Mouse (Mus musculus) retina, embryonic 14.5 days (tissue): ENCODE measurements at regions not wholly inside any gene's neighbourhood (a gene's known extent, or its start where the extent isn't known, plus 50 kb on each side); places are given as distances from the start of the nearest gene placed in this dataset.
A peak's percentile ranks its signal among the peaks of the same experiment; 100 is the strongest.

Experiments
- DNase-seq: peaks from one replicate; pipeline ENCODE4 v3.0.0-alpha.2; 2015; ENCODE audit warnings: low spot score

DNA sequence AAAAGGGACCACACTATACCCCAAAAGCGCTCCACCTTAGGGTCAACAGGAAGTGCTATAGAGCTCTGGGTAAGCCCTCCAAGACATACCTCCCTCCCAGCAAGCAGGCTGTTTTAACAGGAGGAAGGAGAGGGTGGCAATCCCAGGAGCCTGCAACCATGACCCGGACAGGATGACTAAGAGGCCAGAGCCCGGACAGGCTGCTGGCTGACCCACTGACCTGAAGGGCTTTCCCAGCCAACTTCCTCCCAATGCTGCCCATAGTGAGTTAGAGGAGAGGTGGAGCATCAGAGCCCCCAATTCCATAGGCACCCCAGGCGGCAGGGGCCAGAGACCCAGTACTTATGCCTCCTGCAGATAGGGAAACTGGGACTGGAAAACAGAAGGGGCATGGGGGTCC lies 136.3 kb downstream of the Utp6 start:
- no peak for DNase-seq

DNA sequence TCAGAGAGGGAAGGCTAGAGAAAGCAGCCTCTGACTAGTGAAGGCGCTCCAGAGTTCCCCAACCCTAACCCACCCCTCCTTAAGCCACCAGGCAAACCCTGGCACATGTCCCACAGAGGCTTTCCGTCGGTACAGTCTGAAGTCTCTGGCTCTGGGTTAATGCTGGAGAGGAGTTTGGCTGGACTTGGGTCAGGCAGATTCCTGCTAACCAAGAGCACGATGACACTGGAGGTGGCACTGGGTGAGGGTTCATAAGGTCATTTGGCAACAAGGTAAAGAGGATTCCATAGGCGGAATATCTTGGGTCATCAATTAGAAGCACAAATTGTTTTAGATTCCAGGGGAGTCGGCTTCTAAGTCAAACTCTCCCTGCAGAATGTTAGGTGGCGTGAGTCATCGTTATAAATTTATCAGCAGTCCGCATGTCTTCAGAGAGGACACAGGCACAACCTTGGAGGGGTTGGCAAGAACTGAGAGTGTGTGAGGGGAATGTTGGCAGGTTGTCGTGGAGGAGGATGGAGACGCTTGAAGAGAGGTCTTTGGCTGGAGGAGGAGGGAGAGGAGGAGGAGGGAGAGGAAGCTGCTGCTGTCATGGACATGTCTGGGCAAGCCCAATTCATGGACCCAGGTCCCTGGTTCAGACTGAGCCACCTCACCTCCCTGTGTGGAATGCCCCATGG lies 138.4 kb downstream of the Utp6 start:
- no peak for DNase-seq

DNA sequence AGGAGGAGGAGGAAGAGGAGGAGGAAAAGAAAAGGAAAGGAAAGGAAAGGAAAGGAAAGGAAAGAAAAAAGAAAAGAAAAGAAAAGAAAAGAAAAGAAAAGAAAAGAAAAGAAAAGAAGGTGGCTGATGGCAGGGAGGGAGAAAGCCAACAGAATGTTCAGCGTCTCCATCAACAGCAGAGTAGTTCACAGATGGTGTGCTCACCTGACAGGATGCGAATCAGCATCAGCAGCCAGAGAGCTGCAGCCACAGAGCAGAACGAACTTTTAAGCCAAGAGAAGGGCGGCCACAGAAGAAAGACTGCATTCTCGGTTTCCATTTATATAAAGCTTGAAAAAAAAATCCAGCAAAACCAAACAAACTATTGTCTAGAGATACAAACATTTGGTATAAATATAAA lies 140.2 kb downstream of the Utp6 start:
- DNase-seq, result no peak

DNA sequence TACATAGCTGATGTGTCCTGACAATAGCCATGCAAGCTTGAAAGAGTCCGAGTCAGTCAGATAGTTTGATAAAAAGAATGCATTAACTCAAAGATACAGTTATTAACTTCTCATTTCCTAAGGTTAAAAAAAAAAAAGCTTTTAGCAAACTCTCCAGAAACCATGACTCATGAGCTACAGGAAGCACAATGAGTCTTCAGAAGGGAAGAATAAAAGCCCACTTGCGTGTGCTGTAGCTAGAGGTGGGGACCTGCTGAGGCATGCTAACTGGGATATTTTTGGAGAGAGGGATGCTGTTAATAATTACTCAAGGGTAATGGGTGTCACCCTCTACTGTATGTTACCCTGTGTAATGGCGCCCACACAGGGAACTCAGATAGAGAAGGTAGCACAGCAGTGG lies 147.0 kb downstream of the Utp6 start:
- DNase-seq, result no peak

DNA sequence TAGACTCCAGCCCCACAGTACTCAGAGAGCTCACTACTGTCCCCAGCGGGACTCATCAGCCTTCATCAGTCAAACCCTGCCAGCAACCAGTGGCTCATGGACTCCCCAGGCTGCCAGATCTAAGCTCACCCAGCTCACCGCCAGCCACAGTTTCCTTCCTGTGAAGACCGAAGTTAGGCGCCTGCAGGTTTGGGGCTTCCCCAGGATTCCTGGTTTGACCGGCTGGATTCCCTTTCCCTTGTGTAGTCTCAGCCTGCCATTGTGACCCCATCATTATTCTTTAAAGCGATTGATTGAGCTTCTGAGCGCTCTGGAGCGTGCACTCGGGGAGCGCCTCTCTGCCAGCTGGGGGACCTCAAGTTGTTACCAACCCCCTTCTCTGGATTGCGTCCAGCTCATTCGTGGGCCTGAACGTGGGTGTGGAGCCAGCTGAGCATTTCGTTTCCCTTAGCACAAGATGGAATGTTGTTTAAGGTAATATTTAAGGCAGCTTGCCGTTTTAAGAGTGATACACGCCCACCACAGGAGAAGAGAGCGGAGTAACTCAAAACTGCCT lies 155.2 kb downstream of the Utp6 start:
- DNase-seq, result peak; percentile 25

DNA sequence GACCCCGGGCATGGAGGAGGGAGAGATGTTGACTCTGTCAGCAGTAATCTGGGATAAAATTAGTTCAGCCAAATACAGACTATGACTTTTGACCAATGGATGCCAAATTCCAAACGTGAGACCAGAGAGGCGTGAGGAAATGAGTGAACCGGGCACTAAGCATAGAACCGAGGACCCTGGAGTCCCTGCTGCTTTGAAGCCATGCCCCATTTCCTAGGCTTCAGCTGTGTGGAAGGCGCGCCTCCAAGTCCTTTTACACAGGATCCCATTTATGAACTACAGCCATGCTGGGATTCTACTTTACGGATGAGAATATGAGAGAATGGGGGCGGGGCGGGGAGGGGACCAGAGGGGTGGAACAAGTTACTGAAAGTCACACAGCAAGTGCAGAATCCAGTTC lies 155.8 kb downstream of the Utp6 start:
- DNase-seq, result no peak

DNA sequence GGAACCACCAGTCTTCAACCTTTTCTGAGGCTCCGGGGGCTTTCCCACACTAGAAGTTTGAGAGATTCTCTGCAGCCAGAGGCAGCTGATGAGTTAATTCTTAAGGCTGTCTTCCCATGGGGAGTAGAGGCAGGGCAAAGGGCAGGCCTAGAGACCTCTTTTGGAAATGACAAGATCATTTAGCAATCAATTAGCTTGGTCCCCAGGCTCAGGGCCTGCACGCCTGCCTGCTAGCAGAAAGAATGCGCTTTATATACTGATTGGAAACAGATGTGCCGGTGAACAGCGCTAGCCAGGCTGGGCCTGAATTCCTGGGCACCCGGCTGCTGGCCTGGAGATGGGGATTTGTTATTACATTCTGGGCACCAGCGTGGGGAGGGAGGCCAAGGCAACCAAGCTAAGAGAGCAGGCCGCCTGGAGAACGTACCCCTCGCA lies 156.2 kb downstream of the Utp6 start:
- DNase-seq, result peak; percentile 54

DNA sequence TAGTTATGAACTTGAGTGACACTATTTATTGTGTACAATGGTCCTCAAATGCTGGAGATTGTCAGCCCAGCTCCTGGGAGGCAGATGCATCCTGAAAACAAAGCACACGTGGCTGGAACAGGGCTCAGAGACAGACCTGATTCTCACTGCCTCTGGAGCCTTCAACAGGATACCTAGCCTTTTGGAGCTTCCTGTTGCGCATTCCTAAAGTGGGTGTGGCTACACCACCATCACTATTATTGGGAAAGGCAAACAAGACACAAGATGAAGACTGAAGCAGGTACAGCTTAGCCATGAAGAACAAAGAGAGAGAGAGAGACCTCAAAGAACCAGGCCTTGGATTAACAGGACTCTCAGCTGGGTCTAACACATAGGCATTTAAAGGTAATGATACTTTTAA lies 158.2 kb downstream of the Utp6 start:
- no peak for DNase-seq

DNA sequence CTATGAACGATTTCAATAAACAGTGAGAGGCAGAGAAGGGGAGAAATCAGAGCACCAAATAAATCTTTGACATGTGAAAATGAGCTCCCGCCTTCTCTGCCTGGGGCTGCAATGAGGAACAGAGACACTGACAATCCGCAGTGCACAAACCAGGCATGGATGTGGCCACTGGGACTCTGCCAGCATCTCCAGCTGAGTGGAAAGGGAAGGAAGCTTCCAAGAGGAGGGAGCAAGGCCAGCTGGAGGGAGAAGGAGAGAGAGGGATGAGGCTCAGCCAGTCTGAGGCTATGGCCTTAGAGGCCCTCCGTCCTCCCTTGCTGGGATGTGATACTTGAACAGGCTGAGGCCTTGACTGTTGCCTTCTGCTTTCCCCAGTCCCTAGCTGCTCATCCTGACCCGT lies 159.2 kb downstream of the Utp6 start:
- no peak for DNase-seq

DNA sequence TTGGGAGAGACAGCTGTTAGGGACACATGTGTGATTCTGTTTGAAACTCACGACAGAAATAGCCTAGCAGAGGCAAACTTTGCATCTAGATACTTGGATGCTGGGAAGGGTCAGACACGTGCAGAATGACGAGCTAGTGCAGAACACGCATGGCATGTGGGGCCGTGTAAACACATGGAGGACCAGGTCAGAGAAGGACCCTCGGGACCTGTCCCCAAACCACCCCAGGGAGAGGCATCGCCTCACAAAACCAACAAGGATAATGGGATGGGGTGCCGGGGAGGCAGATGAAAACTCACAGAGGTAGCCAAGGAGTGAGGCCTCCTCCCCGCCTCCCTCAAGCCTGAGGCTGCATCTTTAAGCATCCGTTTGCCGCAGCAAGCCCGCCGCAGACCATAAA lies 159.6 kb downstream of the Utp6 start:
- no peak for DNase-seq

DNA sequence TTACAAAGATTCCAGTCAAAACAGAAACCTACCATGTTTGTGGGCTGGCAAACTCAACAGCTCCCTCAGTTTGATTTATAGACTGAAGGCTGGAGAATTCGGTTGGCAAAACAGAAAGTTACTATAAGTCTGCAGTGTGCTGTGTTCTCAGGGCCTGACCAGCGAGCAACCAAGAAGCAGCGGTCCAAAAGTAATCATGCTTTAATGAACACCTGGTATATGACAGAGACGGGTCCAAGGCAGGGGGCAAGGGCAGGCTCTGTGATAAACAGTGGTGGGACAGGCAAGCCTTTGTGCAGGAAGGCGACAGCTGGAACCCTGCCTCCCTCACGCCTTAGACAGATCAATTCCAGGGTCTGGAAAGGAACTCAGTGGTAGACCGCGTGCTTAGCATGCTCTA lies 161.9 kb downstream of the Utp6 start:
- DNase-seq, result no peak

DNA sequence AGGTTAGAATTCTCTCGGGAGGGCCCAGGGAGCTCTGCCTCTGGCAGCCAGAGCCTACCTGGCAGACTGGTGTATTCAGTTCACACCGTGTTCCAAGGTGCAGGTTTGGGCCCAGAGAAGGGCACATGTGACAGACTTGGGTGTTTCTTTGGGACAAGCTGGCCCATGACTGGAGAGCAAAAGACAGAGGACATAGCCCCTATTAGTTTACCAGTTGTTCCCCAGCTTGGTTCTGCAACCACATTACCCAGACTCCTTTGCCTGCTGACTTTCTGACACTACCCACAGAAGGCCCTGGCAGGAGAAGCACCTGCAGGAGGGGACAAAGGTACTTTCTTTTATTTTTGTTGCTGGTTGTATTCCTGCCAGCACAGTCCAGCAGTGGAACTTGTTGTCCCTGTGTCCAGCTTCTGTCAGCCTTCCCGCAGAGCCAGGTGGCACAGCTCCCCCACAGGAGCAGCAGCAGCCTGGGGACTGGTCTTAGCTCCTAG lies 173.9 kb downstream of the Utp6 start:
- no peak for DNase-seq

DNA sequence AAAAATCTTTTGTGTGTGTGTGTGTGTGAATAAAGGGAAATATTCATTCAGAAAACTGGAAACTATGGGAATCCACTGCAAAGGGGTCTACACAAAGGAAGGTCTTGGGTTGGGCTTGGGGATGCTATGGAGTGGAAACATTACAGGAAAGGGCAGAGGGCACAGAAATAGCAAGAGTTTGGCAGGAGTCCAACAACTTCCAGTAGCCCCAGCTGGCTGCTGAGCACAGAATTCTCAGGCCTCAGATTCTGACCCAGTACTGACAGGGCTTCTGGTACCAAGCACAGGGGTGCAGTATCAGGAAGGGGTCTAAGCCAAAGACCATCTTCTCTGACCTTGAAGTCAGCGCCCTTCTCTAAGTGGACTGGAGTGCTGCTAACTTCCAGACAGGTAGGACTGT lies 174.4 kb downstream of the Utp6 start:
- peak; percentile 71 for DNase-seq

DNA sequence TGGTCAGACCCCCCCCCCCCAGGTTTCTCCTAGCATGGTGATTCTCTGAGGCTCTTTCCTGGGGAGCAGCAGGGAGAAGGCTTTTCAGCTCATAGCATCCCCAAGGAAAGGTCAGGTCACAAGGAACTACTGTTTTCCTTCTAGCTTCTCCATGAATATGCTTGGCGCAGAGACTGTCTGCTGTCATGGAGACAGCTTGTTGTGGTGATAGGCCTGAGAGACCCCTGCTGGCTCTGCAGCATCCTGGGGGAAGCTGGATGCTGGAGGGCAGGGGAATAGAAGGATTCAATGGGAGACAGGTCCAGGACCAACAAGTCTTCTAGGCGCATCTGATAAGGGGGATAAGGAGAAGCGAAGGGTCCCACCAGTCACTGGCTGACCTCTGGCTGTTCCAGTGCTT lies 178.1 kb downstream of the Utp6 start:
- peak; percentile 41 for DNase-seq

DNA sequence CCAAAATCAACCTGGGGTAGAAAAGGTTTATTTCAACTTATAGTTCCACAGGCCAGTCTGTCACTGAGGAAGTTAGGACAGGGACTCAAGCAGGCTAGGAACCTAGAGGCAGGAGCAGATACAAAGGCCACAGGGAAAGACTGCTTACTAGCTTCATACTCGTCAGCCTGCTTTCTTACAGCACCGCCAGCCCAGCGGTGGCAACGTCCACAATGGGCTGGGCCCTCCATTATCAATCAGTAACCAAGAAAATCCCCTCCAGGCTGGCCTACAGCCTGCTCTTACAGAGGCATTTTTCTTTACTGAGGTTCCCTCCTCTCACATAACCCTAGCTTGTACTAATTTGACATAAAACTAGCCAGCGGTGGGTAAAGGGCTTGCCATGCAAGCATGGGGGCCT lies 180.2 kb downstream of the Utp6 start:
- no peak for DNase-seq

DNA sequence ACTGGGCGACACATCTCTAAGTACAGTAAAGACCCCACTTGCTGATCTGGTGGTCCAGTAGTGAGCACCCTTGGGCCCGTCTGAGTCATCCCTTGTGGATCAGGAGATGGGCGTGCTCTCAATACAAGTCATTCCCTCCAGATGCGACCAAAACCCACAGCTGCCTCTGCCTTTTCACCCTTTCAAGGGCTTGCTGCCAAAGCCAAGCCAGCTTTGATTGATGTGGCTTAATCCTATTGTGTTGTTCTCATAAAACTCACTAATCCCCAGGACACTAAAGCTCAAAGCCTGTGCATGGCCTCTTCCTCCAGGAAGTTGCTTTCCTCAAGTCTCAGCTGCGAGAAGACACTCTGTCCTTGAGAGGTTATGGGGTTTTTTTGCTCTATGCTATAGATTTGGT lies 182.4 kb downstream of the Utp6 start:
- DNase-seq, result peak; percentile 44

DNA sequence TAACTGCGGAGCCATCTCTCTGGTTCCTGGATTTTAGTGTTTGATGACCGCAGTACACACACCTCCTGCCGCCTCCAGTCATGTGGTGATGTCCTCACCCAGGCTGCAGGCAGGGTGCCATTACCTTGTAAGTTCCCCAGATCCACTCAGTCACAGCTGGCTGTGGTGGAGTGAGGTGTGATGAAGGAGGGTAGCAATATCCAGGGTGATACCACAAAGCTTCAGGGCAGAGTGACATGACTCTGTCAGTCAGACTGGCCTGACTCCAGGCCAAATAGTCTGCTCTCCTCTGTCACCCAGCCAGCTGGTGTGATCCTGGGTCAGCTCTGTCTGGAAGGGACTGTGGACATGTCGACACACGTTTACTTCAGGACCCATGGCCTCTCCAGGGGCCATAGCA lies 183.7 kb downstream of the Utp6 start:
- no peak for DNase-seq

DNA sequence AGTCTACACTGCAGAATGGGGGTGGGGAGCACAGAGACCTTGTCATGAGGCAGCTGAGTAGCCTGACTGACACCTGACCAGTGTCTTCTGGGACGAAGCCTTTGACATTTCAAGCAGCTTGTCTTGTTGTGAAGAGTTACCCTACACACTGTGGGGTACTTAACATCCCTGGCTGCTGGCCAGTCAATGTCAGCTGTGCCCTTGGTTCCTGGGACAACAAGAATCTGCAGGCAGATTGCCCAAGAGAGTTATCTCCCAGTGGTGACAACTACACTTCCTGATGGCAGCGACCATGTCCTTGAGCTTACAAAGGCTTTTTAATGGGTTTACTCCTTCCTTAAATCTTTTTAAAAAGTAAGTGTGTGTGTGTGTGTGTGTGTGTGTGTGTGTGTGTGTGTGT lies 184.2 kb downstream of the Utp6 start:
- no peak for DNase-seq

DNA sequence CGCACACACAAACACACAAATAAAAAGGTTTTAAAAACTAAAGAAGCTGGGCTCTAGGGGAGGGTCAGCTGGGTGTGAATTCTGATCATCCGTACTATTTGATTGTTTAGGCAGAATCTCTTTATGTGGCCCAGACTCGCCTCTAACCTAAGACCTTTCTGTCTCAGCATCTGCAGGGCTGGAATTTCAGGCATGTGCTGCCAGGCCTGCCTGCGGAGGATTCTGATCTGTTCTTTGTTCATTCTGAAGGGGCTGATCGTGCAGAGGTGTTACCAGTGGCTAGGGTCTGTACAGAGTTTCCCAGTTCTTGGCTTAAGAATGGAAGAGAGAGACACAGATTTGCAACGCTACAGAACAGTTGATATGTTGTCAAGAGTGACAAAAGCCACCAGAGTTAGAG lies 185.6 kb downstream of the Rab11fip4 start:
- no peak for DNase-seq

DNA sequence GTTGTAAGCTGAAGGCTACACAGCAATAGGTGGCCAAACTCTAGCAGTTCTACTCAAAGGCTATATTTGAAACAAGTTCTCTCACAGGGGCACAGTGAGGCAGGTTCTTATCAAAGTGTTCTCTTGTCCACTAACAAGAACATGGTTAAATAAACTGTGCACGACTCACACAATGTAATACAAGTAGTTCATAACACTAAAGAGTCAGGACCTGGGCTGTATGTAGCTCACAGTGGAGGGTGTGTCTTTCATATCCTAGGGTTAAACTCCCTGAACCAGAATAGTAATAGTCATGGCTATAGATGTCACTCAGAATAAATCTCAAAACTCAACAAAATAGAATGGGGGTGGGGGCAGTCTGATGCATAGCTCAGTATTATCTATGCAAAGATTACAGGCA lies 182.7 kb downstream of the Rab11fip4 start:
- DNase-seq, result no peak

DNA sequence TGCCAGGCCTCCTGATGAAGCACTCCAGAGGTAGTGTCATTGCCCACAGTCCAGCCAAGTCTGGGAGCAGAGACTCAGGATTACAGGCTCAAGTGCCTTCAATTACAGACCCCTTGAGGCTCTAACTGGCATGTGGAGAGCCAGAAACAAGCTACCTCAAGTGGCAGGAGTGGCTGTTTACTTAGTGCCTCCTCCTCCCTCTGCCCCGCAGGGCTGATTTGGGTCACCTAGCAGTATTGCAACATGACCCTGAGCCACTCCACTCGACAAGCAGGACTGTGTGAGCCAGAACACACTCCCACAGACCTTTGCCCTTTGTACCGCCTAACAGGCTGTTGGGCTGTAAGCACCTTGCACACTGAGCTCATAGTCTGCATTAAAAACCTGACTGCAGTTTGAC lies 180.4 kb downstream of the Rab11fip4 start:
- no peak for DNase-seq

DNA sequence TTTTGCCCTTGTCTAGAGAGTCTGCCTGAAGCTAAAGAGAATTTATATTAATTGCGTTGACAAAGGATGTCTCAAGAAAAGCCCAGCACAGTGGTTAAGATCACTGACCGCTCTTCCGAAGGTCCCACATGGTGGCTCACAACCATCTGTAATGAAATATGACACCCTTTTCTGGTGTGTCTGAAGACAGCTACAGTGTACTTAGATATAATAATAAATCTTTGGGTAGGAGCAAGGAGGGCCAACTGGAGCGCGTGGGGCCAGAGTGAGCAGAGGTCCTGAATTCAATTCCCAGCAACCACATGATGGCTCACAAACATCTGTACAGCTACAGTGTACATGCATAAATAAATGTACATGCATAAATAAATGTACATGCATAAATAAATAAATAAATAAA lies 176.1 kb downstream of the Rab11fip4 start:
- no peak for DNase-seq

DNA sequence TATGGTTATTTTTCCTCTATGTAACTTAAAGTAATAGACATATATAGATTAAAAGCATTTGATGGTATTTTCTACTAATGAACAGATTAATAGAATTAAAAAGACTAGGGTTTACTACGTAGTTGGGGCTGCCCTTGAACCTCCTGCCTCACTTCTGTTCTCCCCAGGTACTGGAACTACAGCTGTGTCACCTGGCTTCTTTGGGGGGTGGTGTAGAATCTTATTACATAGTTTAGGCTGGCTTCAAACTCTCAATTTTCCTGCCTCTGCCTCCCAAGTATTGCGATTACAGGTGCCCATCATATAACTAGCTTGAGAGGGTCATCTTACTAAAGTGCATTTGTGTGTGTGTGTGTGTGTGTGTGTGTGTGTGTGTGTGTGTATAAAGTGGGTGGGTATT lies 175.0 kb downstream of the Rab11fip4 start:
- no peak for DNase-seq

DNA sequence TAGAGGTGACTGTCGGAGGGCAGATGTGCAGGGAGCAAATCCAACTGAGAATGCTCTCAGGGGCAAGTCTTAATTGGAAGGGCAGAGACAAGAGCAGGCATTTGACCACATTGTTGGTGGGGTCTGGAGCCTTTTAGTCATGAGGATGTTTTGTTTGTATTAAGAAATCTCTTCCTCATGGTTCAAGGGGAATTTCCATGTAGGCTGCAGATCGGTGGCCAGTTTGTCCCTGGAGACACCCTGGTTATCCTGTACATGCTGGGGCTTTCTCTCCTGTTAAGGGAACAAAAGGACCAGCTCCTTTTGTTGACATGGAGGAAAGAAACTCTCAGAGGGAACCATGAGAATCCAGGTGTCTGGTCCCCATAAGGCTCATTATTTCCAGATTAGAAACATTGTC lies 174.4 kb downstream of the Rab11fip4 start:
- DNase-seq, result no peak
